Mouse (Mus musculus) thymus, postnatal 10 days (tissue): Measurements from ENCODE around the gene Itgav.

Experiments
- DNase-seq, 2 experiments: peaks; one replicate each; pipeline ENCODE4 v3.0.0; 2021; ENCODE audit warnings: low spot score in 2 of 2

Itgav gene

DNA sequence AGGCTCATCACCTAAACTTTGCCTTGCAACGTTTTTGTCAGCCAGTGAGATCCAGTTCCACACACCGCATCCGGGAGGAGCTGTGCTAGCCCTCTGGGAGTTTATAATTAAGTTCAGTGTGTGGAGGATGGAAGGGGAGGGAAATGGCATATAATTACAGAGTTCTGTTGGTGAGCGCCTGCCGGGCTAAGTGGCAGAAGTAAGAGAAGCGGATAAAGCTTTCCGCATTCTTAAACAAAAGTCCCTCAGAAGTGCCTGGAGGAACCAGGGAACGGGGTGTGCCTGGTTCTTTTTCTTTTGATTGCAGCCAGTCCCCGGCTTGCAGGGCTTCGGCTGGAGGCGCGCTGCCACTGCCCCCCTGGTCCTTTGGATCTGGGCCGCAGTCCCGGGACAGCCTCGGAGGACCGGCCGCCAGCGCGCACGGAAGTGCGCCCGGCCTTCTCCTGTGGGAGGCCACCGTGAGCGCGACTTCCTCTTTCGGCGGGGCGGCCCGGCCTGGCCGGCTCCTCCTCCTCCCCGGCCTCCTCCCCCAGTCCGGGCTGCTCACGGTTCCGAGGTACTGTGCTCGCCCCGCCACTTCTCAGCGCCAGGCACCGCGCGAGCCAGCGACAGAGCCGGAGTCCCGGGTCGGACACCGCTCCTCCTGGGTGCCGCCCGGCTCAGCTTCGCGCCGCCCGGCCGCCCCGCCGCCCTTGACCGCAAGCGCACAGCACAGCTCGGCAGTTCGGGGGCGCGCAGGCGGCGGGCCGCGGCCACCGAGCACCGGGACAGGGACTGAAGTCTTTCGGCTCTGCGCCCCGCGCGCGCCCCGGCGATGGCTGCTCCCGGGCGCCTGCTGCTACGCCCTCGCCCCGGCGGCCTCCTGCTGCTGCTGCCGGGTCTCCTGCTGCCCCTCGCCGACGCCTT, at the start of gene Itgav:
Gene Itgav, plus strand, starts transcription at position 477 of the 906 bp plus-strand sequence.
- peak; percentile 78 to 82 for DNase-seq

DNA sequence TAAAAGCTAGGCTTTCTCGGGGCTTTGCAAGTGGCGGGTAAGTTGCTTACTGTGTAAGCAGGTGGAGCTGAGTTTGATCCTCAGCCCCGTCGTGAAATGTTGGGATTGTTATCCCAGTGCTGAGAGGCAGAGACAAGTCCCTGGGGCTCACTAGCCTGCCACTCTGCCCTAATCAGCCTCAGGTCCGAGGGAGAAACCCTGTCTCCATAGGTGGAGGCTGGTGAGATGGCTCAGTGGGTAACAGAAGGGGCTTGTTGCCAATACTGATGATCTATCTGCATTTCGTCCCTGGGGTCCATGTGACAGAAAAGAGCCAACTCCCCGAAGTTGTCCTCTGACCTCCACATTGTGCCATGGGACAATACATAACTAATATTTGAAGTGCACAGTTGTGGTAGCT, 49.8 kb upstream of the Itgav start:
- no peak for DNase-seq

DNA sequence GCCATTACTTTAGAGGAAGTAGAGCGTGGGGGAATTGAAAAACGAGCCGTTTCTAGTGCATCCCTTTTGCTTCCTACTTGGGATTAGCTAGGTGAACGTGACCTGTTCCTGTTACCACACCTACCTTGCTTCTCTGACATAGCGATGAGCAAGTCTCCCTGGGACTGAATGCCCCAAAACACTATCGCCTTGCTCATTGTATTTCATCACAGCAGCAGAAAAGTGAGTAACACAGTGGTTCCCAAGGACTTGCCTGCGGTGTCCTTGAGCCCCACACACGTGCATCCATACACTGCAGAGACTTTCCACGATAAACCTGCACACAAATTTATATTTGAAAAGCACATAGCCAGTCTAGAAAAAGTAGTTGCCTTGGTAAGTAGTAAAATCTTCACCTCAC, 49.3 kb upstream of the Itgav start:
- no peak for DNase-seq

DNA sequence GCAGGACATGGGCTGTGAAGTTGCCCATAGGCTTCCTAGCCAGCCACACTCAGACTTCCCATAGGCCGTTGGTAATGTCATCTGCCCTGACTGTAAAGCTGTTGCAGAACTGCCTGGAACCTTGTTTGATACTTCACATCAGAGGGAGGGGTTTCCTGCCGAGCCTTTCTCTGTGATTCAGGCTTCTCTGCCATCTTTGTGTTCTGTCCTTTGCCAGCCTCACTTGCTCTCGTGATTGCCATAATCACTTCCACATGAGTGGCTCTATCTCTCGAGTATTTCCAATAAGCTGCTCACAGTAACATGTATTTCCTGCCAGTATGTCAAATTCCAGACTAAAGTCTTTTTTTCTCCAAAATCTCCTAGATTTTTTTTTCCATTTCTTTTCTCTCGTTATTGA, 48.5 kb upstream of the Itgav start:
- no peak for DNase-seq

DNA sequence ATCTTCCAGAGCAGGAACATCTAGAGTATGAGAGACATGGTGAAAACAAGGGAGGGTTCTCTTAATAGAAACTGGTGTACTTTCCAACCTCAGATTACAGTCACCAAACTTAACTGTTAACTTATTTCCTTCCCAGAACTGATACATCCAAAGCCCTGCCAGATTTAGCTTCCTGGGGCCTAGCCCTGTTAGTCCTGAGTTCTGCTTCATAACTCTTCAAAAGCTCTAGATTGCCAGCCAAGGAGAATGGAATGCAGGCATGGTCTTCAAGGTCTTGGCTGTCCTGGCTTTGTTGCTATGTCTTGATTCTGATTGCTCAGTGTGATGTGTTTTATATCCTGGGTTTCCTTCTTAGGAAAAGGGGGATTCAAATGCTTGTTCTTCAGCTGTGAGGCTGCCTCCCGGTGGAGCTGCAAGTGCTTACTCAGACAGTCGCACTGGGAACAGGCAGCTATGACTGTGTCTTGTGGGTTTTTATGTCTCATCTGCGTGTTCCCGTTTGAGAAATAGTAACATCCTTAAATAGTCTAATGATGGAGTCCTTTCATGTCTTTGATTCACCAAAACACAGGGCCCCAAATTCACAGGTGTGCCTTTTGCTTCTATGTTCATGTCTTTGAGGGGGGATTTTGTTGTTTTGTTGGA, 47.8 kb upstream of the Itgav start:
- DNase-seq, result no peak

DNA sequence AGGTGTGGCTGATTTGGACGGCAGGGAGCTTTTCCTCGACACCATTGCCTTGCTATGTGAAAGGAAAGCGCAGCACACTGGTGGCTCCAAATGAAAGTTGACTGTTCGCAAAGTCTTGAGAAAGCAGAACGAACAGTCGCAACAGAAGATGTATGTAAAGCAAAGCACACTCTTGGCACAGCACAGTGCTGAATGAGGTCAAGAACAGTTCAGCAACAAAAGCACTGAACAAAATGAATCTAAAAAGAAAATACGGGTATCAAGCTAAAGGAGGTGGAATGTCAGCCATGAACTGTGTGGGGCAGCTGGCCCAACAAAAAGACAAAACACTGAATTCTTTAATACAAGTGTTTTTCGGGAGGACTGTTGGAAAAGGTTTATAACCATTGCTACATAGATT, 42.9 kb upstream of the Itgav start:
- DNase-seq, result no peak

DNA sequence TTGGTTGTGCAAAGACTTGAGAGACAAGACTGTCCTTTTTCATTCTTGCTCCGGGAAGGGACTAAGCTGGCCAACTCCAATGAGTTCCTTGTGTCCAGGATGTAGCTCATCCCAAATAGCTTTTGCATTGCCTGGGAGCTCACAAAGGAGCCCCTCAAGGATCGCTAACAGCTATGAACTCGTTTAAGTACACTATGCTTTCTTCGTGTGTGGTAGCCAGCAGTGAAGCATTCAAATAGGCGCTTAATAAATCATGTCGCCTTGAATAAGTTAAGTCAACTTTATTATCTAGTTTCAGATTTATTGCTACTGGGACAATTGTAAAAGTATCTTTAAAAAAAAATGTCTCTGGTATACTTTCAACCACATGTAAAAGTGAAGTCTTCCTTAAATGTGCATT, 42.4 kb upstream of the Itgav start:
- DNase-seq, result no peak

DNA sequence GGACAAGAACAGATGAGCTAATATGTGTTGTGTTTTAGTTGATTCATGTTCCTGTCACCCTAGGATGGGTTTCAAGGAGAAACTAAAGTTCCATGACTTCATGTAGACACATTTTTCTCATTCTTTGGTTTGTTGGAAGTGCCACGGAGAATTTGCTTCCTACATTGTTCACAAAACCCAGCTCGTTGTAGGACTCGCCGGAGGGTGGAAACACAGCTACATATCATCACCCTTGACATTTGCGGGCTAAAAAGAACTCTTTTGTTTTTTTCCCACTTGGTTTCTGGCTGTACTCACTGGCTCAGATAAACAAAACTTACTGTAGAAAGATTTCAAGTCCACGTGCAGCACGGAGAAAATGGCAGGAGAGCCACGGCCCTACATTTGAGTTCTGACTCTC, 41.9 kb upstream of the Itgav start:
- DNase-seq, result no peak

DNA sequence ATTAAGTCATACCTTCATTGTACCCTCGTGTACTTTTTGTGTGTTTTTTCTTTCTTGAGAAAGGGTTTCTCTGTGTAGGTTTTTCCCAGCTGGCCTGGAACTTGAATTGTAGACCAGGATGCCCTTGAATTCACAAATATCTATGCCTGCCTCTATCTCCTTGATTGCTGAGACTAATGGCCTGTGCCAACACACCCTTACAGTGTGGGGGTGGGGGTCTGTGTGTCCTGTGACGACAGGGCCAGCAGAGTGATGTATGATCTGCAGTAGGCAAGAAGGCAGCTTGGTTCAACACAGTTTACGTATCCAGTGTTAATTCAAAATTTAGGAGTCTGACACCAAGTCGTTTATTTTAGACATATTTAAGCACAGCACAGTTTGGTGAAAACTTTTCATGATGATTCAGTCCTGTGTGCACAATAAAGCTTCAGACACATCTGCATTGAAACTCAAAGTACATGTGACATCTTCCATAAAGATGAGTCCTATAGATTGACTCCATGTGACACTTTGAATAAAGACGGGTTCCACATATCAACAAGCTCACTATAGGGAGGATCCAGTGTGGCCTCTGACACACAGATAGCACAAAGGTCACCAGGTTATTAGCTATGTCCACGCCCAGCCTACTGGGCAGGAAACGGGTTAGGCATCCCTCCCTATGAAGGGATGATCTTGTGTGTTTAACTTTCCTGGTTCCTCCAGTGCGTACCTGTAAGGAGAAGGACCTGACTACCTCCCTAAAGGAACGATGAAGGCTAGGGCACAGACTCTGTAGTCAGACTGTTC, 40.3 kb upstream of the Itgav start:
- DNase-seq, result no peak

DNA sequence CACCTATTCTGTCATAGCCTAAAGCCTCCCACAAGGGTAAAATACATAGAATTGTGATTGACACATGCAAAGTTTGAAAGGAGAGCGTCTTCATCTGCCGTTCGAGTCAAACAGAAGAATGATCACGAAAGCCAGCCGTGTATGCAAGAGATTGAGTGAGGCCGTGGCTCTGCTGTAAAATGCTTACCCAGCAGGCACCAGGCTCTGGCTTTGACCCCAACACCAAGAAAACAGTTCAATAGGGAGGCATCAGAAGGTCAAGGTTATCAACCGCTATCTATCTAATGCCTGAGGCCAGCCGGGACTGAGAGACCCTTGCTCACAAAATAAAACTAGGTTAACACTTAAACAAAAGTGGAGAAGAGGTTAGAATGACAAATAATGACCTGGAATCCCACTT, 39.5 kb upstream of the Itgav start:
- no peak for DNase-seq

DNA sequence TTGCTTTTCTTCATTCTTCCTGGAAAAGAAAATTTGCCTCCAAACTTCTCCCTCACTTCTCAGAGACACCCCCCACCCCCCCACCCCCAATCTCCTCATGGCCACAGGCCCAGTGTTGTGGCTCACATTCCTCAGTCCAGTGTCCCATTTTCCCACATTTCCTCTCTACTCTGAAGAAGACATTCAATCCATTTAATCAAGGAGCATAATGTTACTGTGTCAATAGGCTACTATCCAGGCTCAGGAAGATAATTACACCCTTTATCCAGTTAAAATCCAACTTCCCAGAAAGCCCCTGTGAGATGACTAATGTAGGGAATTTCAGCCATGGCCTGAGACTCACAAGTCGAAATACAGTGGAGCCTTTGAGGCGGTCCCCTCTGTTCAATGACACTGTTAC, 33.8 kb upstream of the Itgav start:
- no peak for DNase-seq

DNA sequence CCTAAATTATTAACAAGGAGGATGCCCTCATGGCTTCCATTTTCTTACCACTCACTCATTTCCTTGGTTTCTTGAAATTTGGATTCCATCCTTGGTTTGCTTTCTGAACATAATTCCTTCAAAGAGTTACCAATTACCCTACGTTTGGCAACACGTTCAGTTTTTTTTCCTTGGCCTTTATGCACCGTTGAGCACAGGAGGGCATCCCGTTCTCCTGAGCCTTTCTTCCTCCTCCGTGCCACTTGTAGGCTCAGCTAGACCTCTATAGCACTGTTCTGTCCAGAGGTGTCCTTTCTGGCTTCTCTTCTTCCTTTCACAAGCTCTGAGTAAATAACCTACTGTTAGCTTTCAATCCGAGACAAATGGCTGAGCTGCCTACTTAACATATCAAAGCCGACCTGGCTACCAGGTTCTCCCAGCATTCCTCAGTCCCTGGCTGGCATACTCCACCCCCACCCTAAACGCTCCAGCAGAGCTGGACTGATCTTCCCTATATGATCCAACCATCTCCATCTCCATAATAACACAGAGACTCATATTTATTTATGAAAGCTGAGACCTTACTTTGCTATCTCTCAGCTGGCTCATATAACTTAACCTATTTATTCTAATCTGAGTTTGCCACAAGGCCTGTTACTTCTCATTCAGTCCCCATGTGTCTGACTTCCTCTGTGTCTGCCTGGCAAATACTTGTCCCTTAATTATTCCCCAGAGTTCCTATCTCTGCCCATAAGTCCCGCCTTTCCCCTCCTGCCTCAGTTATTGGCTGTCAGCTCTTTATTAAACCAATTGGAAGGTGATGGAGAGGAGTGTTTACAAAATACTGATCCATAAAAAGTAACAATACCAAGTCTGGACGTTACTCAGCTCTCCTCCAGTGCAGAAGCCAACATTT, 31.3 kb upstream of the Itgav start:
- no peak for DNase-seq

DNA sequence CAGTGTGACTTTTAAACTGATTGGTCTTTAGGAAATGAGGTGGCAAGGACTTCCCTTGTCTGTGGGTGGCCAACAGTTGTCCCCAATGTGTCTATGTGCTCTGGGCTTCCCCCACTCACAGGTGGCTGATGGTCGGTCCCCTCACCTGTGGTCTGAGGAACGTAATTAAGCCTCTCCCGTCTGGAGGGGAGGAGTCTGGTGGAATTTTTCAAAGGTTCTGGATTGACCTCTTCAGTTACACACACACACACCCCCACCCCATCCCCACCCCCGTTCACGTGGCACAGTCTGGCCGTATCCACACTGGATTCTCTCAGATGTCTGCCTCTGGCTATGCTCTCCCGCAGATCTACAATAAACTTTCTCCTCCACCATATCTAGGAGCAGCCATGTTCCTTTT, 30.1 kb upstream of the Itgav start:
- no peak for DNase-seq

DNA sequence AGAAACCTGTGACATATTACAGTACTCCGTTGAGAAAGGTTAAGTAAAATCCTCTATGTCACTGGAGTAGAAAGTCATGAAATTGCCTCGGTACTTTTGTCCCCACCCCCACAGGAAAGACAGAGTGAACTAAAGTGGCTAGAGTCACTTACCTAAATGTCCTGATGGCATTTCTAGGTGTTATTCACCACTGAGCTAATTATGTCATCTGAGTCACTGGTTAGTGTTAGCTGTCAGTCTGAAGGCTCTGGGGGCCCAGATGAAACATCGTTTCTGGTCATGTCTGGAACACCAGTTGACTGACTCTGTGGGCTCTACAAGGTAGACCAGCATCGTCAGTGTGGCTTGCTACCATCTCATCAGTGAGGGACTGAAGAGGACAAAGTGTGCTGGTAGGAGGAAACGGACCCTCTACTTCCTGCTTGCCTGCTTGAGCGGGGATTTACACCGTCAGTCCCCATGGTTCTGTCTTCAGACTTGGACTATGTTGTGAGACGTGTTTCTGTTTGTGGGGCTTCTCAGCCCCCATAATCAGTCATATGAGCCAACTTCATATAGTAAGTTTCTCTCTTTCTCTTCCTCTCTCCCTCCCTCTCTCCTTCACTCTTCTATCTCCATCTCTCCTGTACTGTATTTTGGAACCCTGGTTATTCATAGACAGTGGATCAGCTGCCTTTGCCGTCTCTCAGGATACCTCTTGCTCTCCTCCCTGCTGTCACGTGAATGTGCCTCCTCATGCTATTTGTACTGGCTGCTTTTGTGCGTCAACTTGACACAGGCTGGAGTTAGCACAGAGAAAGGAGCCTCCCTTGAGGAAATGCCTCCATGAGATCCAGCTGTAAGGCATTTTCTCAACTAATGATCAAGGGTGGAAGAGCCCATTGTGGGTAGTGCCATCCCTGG, 28.6 kb upstream of the Itgav start:
- DNase-seq, result no peak

DNA sequence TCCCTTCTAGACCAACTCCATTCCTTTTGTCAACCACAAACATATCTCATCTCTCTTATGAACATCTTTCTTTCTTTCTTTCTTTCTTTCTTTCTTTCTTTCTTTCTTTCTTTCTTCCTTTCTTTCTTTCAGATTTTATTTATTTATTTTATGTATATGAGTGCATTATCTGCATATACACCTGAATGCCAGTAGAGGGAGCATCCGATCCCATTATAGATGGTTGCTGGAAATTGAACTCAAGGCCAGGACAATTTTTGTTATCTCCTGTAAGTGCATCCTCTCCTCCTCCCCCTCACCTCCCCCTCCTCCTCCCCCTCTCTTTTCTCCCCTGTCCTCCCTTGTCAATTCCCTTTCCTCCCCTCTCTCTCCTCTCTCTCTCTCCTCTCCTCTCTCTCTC, 25.7 kb upstream of the Itgav start:
- DNase-seq, result no peak

DNA sequence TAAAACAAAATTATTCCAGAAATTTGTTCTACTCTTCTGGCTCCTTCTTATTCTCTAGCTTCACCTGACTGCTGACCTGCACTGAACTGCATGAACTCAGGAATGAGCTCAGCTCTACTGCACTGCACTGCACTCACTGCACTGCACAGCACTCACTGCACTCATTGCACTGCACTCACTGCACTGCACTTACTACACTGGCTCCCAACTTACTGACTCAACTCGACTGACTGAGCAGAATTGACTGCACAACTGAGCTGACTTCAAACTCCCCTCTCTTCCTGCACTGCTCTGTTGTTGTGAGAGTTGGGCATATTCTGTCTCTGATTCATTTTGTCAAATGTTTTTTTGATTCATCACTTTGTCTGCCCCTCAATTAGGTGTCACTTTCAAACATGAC, 24.9 kb upstream of the Itgav start:
- no peak for DNase-seq

DNA sequence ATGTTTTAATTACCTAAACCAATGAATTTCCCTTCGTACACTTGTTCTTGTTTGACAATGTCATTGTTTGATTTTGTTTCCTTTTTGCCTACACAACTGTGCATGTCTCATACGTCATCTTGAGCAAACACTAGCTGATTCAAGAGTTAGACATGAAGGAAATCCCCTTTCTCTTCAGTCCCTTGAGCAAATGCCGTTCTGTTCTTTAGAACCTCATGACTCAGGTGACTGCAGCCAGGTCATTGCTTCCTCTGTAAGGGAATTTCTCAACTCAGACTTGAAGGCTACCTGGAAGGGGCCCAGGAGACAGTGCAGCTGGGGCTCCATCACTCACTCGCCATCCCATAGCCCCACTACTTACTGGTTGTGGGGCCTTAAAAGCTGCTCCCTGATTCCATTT, 23.5 kb upstream of the Itgav start:
- no peak for DNase-seq

DNA sequence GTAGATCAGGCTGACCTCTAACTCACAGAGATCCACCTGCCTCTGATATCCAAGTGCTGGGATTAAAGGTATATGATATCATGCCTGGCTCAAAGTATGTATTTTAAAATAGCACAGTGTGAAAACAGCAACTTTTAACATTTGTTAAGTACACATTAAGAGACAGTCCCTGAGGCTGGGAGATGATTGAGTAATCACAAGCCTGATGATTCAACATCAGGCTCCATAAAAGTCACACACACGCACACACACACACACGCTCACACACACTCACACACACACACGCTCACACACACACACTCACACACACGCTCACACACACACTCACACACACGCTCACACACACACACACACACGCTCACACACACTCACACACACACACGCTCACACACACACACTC, 21.8 kb upstream of the Itgav start:
- DNase-seq, result no peak

DNA sequence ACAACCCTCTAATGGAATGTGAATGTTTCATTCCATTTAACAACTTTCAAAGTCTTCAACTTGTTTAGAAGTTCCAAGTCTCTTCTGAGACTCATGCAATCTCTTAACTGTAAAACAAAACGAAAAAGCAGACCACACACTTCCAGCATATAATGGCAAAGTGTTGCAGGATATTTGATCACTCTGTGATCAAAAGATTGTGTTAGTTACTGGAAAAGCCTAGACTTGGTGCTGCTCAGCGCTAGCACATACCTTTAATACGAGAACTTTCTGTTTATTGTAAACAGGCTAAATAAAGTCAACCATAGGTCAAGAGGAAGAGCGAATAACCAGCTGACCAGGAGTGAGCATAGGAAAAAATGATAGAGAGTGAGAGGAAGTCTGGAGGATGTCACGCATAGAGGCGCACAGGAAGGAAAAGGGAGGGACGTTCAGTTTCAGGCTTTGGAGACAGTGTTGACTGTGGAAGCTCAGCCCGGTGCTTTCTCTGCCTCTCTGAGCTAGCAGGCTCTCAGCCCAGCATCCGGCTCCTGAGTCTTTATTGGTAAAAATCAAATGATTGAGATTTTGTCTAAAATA, 18.5 kb upstream of the Itgav start:
- no peak for DNase-seq

DNA sequence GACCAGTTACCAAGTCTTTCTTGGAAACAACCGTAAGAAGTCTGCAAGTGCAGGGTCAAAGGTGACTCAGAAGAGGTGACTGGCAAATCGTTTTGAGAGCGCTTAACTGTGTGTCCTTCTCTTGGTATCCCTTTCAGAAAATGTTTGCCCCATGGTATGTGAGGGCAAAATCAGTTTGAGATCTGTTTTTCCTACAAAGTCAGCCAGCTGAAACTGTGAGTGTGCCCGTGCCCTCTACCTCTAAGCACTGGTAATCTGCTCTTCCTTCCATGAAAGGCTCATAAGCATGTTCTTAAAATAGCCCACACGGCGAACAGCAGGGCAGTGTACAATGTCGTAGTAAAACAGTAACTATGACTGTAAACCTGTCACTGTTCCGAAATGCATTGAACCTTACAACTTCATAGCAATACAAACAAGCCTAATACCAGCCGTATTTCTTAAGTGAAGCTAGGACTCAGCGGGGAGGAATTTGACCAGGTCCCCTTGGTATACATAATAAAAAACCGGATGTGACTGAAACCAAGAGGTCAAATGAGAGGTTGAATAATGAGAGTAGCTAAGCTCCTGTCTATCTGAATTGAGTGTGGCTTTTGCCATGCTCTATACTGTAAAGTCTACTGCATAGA, 14.2 kb upstream of the Itgav start:
- DNase-seq, result no peak
